Mouse (Mus musculus): ENCODE results near the gene March1. TPM values are rescaled to one million over a fixed set of nuclear protein-coding genes. Genes with fewer than 3 reads are reported as not detected.

March1 gene
- polyA plus RNA-seq, 1 experiment from 2014 or later = 0.23 TPM

DNA sequence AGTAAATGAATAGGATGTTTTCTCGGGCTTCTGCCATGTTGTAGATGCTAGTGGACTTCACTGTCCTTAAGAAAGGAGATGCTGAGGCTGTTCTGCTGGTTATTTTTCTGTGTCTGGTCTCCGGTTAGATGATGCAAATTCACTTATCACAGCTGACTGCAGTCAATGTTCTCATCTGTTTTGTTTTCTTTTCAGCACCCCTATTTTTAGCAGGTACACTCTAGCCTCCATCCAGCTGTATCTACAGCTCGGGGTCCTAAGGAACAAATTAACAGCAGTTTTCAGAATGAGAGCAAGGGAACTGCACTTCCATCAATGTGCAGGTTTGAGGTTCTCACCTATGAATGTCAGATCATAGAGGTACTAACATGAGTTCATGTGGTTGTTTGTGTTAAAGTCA is 721.9 kb downstream of the March1 start:
- H3K27me3 ChIP-seq (replicated peaks) = no peaks in the 10 kb centered on the region
- no peak for ATAC-seq
- H3K4me2 ChIP-seq = no peak overlapping the region
- H3K27ac ChIP-seq = no peak overlapping the region
- no peaks in the 10 kb centered on the region for H3K36me3 ChIP-seq
- no peaks in the 10 kb centered on the region for H3K4me1 ChIP-seq
- no peaks in the 10 kb centered on the region for H3K9me3 ChIP-seq (replicated peaks)
- 50% methylated on average over 3 of the region's 3 CpGs for WGBS (ENCODE audit: insufficient replicate concordance)
- no peak overlapping the region for H3K4me3 ChIP-seq
- H3K9ac ChIP-seq = no peak overlapping the region

DNA sequence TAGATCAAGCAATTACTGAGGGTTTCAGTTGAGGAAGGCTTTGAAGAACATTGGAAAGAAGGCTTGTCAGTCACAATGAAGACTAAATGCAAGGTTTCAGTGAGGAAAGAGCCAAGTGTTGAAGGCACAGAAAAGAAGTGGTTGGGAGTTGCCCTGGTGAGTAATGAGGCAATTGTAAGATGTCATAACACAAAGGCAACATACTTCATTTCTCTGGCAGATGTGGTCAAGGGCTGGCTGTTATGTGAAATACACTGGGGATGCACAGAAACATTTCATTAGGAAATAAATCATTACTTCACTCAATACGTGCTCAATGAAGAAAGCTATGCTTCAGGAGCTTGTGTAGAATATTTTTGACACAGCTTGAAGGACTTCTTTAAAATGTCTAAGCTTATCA is 725.2 kb downstream of the March1 start:
- WGBS (ENCODE audit: insufficient replicate concordance) = 52% methylated on average over 1 of the region's 1 CpGs
- Histone ChIP-seq H3K9ac (no peak overlapping the region), H3K27me3 (replicated peaks) (no peaks in the 10 kb centered on the region), H3K4me2 (no peak overlapping the region), H3K4me1 (no peaks in the 10 kb centered on the region), H3K27ac (no peak overlapping the region), H3K4me3 (no peak overlapping the region), H3K9me3 (replicated peaks) (no peaks in the 10 kb centered on the region), H3K36me3 (no peaks in the 10 kb centered on the region)
- ATAC-seq = no peak

DNA sequence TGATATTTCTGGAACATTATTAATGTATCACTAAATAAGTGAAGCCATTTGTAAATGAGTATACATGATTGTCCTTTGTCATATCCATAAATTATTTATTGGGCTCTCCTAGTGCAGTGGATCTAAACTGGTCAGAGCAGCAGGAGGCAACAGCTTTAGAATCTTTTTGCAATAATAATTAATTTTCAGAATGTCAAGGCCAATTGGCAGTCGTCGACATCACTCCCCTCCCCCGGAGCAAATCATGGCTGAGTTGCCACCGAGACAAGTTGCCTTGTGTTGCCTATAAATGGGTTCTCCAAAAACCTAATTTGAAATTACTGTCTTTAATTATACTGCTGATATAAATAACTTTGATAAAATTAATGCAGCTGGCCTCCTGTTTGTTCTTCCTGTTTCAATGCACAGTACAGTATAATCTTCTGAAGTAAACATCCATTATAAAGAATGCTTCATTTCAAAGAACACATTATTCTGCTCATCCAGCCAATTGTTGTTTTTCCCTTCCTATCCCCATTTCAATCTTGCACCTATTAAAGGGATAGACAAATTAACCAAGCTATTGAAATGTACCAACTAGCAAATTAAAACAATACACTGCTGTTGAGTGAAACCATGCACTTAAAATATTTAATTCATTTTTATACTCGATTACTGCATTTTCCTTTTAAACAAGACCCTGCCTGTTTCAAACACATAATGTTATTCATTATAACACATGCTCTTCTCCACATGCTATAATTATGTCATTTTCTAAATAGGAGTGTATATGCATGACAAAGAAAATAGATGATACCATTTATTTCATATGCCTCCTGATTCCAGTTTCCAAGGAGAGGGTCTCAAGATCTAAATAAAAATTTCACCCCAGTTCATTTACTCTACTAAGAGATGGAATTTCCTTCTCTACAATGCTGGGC is 745.4 kb downstream of the March1 start:
- Histone ChIP-seq H3K9ac (no peak overlapping the region), H3K4me2 (no peak overlapping the region), H3K4me1 (no peaks in the 10 kb centered on the region), H3K36me3 (no peaks in the 10 kb centered on the region), H3K9me3 (replicated peaks) (no peaks in the 10 kb centered on the region), H3K4me3 (no peak overlapping the region), H3K27me3 (replicated peaks) (no peaks in the 10 kb centered on the region), H3K27ac (no peak overlapping the region)
- ATAC-seq = no peak
- WGBS (ENCODE audit: insufficient replicate concordance) = 68% methylated on average over 5 of the region's 5 CpGs

DNA sequence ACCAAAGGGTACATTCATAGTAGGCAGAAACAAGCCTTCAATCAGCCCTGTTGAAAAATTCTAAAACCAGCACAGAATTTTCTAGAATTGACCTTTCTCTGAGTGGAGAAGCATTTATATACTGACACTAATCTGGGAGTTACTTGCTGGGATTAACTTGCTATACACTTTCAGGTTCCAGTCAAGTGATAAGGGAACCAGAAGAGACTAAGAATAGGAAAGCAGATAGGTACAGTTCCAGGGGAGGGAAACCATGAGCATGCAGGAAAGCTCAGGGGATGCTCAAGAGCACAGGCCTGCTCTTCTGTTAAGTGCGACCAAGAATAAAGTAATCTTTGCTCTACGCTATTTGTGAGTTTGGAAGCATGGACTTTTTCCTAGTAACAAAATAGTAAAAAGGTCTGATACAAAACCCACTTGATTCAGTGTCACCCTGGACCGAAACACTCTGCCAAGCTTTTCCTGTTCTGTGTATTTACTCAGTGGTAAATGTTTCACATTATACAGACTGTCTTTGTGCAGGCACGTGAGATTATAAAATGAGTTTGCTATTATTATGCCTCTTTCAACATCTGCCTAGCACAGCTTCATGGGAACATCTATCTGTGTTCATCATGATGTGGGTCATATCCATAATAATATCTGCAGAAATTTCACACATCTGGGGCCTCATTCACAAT is 766.1 kb downstream of the March1 start:
- no peak for ATAC-seq
- no peak overlapping the region for H3K27ac ChIP-seq
- H3K27me3 ChIP-seq (replicated peaks) = no peaks in the 10 kb centered on the region
- 73% methylated on average over 4 of the region's 4 CpGs for WGBS (ENCODE audit: insufficient replicate concordance)
- no peak overlapping the region for H3K4me3 ChIP-seq
- H3K36me3 ChIP-seq = no peaks in the 10 kb centered on the region
- no peaks in the 10 kb centered on the region for H3K4me1 ChIP-seq
- H3K9ac ChIP-seq = no peak overlapping the region
- no peaks in the 10 kb centered on the region for H3K9me3 ChIP-seq (replicated peaks)
- H3K4me2 ChIP-seq = no peak overlapping the region

DNA sequence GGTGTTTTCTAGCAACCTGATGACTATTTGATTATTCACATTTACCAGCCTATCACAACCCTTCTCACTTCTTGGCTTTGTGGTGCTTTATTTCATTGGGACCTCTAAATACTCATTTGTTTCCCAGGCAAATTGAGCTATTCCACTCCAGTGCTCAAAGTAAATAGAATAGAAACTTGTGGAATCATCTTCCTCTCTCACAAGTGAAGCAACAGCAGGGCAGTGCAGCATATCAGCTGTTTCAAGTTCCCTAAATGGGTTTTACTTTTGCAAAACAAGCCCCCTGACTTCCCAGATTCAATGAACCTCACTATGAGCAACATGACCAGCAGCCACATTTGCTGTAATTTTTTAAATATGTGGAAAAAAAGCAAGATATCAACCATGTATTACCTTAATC is 768.3 kb downstream of the March1 start:
- Histone ChIP-seq H3K4me2 (no peak overlapping the region), H3K9me3 (replicated peaks) (no peaks in the 10 kb centered on the region), H3K27me3 (replicated peaks) (no peaks in the 10 kb centered on the region), H3K4me3 (no peak overlapping the region), H3K4me1 (no peaks in the 10 kb centered on the region), H3K27ac (no peak overlapping the region), H3K9ac (no peak overlapping the region), H3K36me3 (no peaks in the 10 kb centered on the region)
- ATAC-seq = no peak

DNA sequence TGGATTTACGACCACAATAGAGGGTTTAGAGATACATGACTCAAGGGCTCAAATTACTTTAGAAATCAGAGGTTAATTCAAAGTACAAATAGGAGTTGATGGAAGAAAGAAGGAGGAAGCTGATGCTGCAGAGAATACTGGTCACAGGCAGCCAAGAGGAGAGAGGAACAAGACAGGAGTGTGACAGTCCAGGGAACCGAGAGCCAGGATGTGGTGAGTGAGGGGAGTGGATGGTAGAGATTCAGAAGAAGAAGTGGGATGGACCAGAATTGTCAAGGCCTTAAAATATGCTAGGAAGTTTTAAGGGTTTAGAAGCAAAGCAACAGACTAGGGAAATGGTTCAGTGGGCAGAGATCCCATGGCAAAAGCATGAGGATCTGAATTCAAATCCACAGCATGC is 771.0 kb downstream of the March1 start:
- Histone ChIP-seq H3K36me3 (no peaks in the 10 kb centered on the region), H3K9me3 (replicated peaks) (no peaks in the 10 kb centered on the region), H3K4me2 (no peak overlapping the region), H3K9ac (no peak overlapping the region), H3K4me1 (no peaks in the 10 kb centered on the region), H3K27me3 (replicated peaks) (no peaks in the 10 kb centered on the region), H3K4me3 (no peak overlapping the region), H3K27ac (no peak overlapping the region)
- 46% methylated on average over 2 of the region's 2 CpGs for WGBS (ENCODE audit: insufficient replicate concordance)
- ATAC-seq = no peak

DNA sequence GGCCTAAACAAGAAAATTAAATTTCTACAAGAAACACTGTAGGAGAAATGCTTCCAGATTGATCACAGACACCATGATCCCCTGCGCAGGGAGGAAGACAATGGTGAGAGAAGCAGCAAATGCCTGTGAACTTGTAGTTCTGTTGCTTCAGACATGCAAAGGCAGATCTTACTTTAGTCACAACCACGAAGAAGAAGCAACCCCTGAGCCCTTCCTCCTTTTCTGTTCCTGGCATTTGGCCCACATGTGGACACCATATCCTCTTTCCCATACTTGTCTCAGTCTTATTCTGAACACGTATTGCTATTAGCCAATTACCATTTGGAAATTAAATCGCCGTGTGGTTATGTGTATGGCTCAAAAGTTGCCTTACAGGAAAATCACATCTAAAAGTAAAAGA is 773.9 kb downstream of the March1 start:
- H3K27me3 ChIP-seq (replicated peaks) = no peaks in the 10 kb centered on the region
- ATAC-seq = no peak
- no peaks in the 10 kb centered on the region for H3K9me3 ChIP-seq (replicated peaks)
- no peaks in the 10 kb centered on the region for H3K36me3 ChIP-seq
- no peak overlapping the region for H3K27ac ChIP-seq
- H3K9ac ChIP-seq = no peak overlapping the region
- H3K4me1 ChIP-seq = no peaks in the 10 kb centered on the region
- no peak overlapping the region for H3K4me3 ChIP-seq
- WGBS (ENCODE audit: insufficient replicate concordance) = 60% methylated on average over 5 of the region's 5 CpGs
- no peak overlapping the region for H3K4me2 ChIP-seq

DNA sequence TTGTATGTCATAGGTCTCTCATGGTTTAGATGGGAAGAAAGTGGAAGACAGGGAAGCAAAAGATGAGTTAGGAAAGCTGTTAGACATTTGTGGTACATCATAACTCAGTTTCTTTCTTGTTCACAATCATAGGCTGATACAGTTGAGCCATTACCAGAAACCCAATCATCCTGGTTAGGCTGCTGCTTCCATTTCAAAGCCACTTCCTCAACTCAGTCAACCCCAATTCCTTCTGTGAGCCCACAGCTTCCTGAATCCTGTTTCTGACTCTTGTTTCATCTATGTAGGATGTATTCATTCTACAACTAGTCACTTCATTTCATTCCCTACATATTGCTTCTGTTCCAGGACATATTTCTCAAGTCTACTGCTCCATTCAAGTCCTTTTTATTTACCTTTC is 775.2 kb downstream of the March1 start:
- Histone ChIP-seq H3K27me3 (replicated peaks) (no peaks in the 10 kb centered on the region), H3K36me3 (no peaks in the 10 kb centered on the region), H3K4me1 (no peaks in the 10 kb centered on the region), H3K9me3 (replicated peaks) (no peaks in the 10 kb centered on the region), H3K4me2 (no peak overlapping the region), H3K4me3 (no peak overlapping the region), H3K9ac (no peak overlapping the region), H3K27ac (no peak overlapping the region)
- ATAC-seq = no peak

DNA sequence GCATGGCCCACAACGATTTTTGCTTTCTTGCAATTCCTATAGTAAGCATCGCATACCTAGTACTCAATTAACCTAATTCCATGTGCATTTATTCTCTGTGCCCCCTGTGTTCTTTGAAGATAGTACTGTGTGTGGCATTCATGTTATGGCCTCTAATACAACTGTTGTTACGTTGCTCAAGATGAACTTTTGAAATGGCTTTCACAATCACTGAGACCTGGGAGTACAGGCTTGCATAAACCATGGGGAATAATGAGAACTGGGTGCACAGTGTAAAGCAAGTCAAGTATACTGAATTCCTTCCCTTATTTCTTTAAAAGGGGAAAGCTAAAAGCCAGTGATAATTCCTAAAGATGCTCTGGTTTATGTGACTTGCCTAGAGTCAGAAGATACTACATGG is 776.4 kb downstream of the March1 start:
- no peak overlapping the region for H3K27ac ChIP-seq
- no peak overlapping the region for H3K4me2 ChIP-seq
- no peak overlapping the region for H3K4me3 ChIP-seq
- no peaks in the 10 kb centered on the region for H3K9me3 ChIP-seq (replicated peaks)
- no peak for ATAC-seq
- H3K36me3 ChIP-seq = no peaks in the 10 kb centered on the region
- H3K27me3 ChIP-seq (replicated peaks) = no peaks in the 10 kb centered on the region
- no peak overlapping the region for H3K9ac ChIP-seq
- WGBS (ENCODE audit: insufficient replicate concordance) = 55% methylated on average over 3 of the region's 3 CpGs
- no peaks in the 10 kb centered on the region for H3K4me1 ChIP-seq

DNA sequence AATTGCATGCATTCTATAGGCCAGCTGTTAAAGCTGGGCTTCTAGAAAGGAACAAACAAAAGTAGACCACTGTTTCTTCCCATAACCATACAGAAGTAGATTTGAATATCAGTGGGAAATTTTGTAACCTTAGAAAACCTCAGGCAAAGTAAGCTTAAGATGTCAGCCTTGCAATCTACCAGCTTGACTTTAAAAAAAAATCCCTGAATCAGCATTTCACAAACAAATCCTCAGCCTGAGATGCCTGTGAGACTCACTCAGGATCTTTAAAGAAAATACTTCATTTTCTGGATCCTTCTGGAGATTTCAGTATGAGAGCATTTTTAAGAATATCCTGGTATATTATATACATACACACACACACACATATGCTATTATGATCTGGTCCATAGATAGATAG is 780.1 kb downstream of the March1 start:
- Histone ChIP-seq H3K36me3 (no peaks in the 10 kb centered on the region), H3K4me3 (no peak overlapping the region), H3K9ac (no peak overlapping the region), H3K4me1 (no peaks in the 10 kb centered on the region), H3K27me3 (replicated peaks) (no peaks in the 10 kb centered on the region), H3K9me3 (replicated peaks) (no peaks in the 10 kb centered on the region), H3K27ac (no peak overlapping the region), H3K4me2 (no peak overlapping the region)
- ATAC-seq = no peak

DNA sequence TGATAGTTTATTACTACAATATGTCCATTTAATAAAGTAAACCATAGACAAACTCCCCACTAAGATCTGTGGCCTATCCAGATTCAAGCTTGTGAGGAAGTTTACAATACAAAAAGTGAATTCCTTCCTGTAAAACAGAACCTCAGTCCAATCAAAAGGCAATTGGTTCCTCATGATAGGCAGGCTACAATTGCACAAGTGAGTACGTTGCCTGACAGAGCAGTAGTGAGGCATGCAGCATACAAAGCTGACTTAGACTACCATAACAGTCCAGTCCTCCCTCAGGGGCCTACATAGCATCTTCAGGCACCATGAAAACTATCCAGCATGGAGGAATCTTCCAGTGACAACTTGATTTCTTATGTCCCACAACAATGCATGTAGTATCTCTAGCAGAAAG is 782.4 kb downstream of the March1 start:
- Histone ChIP-seq H3K4me2 (no peak overlapping the region), H3K27me3 (replicated peaks) (no peaks in the 10 kb centered on the region), H3K4me1 (no peaks in the 10 kb centered on the region), H3K36me3 (no peaks in the 10 kb centered on the region), H3K9ac (no peak overlapping the region), H3K9me3 (replicated peaks) (no peaks in the 10 kb centered on the region), H3K27ac (no peak overlapping the region), H3K4me3 (no peak overlapping the region)
- WGBS (ENCODE audit: insufficient replicate concordance) = 69% methylated on average over 1 of the region's 1 CpGs
- ATAC-seq = no peak

DNA sequence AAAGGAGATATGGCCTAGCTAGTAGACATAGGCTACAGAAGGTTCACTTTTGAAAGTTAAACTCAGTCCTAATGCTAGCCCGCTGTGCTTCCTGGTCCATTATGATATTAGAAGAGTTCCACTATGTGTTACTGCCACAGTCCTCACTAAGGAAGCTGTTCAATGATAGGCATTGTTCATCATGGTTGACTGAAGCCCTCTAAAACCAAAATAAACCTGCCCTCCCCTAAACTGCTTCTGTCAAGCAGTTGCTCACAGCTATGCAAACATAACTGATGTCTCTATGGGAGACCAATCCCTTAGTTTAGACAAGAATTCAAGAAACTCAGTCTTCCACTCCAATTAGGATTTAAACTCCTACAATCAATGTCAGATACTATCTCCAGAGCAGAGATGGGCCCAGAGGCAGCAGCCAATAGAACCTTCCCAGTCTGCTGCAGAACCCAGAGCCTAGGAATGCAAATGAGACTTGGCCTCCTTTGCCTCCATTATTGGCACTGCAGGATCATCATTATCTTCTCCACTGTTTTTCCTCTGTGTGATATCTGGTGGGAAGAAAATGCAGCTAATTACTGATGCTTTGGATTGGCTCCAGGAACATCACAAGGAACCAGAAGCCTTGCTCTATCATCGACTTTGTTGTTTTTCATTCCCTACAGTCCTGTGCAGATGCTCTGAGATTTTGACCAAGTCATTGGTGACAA is 787.2 kb downstream of the March1 start:
- Histone ChIP-seq H3K4me2 (no peak overlapping the region), H3K4me1 (no peaks in the 10 kb centered on the region), H3K9ac (no peak overlapping the region), H3K4me3 (no peak overlapping the region), H3K27me3 (replicated peaks) (no peaks in the 10 kb centered on the region), H3K36me3 (no peaks in the 10 kb centered on the region), H3K9me3 (replicated peaks) (no peaks in the 10 kb centered on the region), H3K27ac (no peak overlapping the region)
- WGBS (ENCODE audit: insufficient replicate concordance) = 58% methylated on average over 2 of the region's 2 CpGs
- no peak for ATAC-seq

Measured in liver, embryonic 12.5 days (tissue).